Mouse (Mus musculus) embryonic facial prominence, embryonic 10.5 days (tissue): Measurements from ENCODE around the gene Hamp. TPM values are rescaled to one million over a fixed set of nuclear protein-coding genes. Genes with fewer than 3 reads are reported as not detected.

Source experiments
- DNase-seq: peaks from one replicate; pipeline ENCODE4 v3.0.0-alpha.2; 2017; ENCODE audit warnings: low spot score
- H3K27ac ChIP-seq: fragments of 300-500 bp; sonication (generic); replicated peaks from 2 replicates; pipeline ENCODE4 v1.5.1; 2016; ENCODE audit warnings: mild to moderate bottlenecking
- H3K27me3 ChIP-seq: fragments of 300-500 bp; sonication (generic); replicated peaks from 2 replicates; pipeline ENCODE4 v1.6.1; 2016; ENCODE audit warnings: low read depth, mild to moderate bottlenecking; ENCODE audit not compliant: poor library complexity, severe bottlenecking
- H3K36me3 ChIP-seq: fragments of 300-500 bp; sonication (generic); replicated peaks from 2 replicates; pipeline ENCODE4 v1.6.1; 2016; ENCODE audit warnings: mild to moderate bottlenecking, moderate library complexity
- H3K4me1 ChIP-seq: fragments of 300-500 bp; sonication (generic); 2 replicates; pipeline ENCODE4 v1.6.1; 2016
- H3K4me3 ChIP-seq: fragments of 300-500 bp; sonication (generic); 2 replicates; pipeline ENCODE4 v1.5.1; 2016; ENCODE audit warnings: mild to moderate bottlenecking, moderate library complexity
- H3K9me3 ChIP-seq: fragments of 300-500 bp; sonication (generic); 2 replicates; pipeline ENCODE4 v1.6.1; 2016; ENCODE audit warnings: mild to moderate bottlenecking
- WGBS: fragments of 180-500 bp; shearing (Covaris S2); methylation state at CpG from one replicate; pipeline ENCODE4 v1.1.7; 2016; 5-methylcytosine and 5-hydroxymethylcytosine counted together
- polyA plus RNA-seq: library from polyadenylated mRNA; unstranded; fragments of >200 nt; fragmentation: Nextera tagmentation; extraction: Ambion mirVana; gene quantifications from 2 replicates; pipeline ENCODE4 v1.2.1, GENCODE M21; 2016

Hamp gene
- polyA plus RNA-seq, 1 experiment from 2014 or later, result not detected

- H3K36me3 ChIP-seq, result no peaks in the 10 kb centered on the region
- no peak overlapping the region for H3K4me3 ChIP-seq
- no peak for DNase-seq
- no peak overlapping the region for H3K27ac ChIP-seq
- 67% methylated on average over 3 of the region's 3 CpGs for WGBS
- H3K9me3 ChIP-seq, result no peaks in the 10 kb centered on the region
- H3K4me1 ChIP-seq, result peaks cover 9% of the 10 kb centered on the region
- no peaks in the 10 kb centered on the region for H3K27me3 ChIP-seq
Observed at GRCm38 (mm10) chr7:30920217-30920616, 23.6 kb downstream of the Hamp start.

GRCm38 (mm10) chr7:30917219-30917618 is 26.6 kb downstream of the Hamp start:
- no peaks in the 10 kb centered on the region for H3K36me3 ChIP-seq
- no peak for DNase-seq
- no peak overlapping the region for H3K4me3 ChIP-seq
- no peaks in the 10 kb centered on the region for H3K27me3 ChIP-seq
- 58% methylated on average over 4 of the region's 4 CpGs for WGBS
- peaks cover 15% of the 10 kb centered on the region for H3K4me1 ChIP-seq
- H3K9me3 ChIP-seq, result no peaks in the 10 kb centered on the region
- no peak overlapping the region for H3K27ac ChIP-seq

- Histone ChIP-seq H3K27ac (no peak overlapping the region), H3K4me3 (no peak overlapping the region), H3K36me3 (no peaks in the 10 kb centered on the region), H3K9me3 (no peaks in the 10 kb centered on the region), H3K4me1 (peaks cover 15% of the 10 kb centered on the region), H3K27me3 (no peaks in the 10 kb centered on the region)
- DNase-seq, result no peak
- WGBS, result 24% methylated on average over 6 of the region's 6 CpGs
Observed at GRCm38 (mm10) chr7:30916713-30917112, 27.1 kb downstream of the Hamp start.

DNA sequence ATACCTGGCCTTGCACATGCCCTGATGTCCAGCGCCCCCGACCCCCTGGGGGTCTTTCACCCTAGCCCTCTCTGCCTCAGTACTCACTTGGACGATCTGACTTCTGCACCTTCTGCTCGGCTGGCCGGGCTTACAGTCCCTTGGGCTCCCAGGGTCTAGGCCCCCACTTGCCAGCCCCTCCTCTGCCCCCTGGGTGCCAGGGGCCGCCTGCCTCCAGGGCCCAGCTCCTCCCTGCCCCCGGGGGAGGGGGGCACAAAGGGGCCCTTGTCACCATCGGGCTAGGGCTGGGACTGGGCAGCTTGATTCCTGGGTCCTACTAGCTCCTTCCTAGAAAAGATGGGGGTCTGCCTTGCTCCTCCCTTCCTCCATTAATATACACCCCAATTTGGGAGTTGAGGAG is 29.1 kb downstream of the Hamp start, which contains the start of gene Mag:
Gene Mag (minus strand): TSS at position 142 of the 400 bp plus-strand sequence.
- H3K4me1 ChIP-seq, result peaks cover 15% of the 10 kb centered on the region
- H3K36me3 ChIP-seq, result no peaks in the 10 kb centered on the region
- no peak within 1 kb of the TSS for H3K4me3 ChIP-seq
- WGBS, result 74% methylated on average over 8 of the region's 8 CpGs
- no peak for DNase-seq
- no peak within 1 kb of the TSS for H3K27ac ChIP-seq
- H3K27me3 ChIP-seq, result no peaks in the 10 kb centered on the region
- no peaks in the 10 kb centered on the region for H3K9me3 ChIP-seq

- peaks cover 21% of the 10 kb centered on the region for H3K4me1 ChIP-seq
- WGBS, result 81% methylated on average over 6 of the region's 6 CpGs
- peaks cover 9% of the 10 kb centered on the region for H3K27me3 ChIP-seq
- no peaks in the 10 kb centered on the region for H3K36me3 ChIP-seq
- no peaks in the 10 kb centered on the region for H3K9me3 ChIP-seq
- no peak overlapping the region for H3K4me3 ChIP-seq
- no peak for DNase-seq
- no peak overlapping the region for H3K27ac ChIP-seq
Observed at GRCm38 (mm10) chr7:30909773-30910172, 34.1 kb downstream of the Hamp start.

DNA sequence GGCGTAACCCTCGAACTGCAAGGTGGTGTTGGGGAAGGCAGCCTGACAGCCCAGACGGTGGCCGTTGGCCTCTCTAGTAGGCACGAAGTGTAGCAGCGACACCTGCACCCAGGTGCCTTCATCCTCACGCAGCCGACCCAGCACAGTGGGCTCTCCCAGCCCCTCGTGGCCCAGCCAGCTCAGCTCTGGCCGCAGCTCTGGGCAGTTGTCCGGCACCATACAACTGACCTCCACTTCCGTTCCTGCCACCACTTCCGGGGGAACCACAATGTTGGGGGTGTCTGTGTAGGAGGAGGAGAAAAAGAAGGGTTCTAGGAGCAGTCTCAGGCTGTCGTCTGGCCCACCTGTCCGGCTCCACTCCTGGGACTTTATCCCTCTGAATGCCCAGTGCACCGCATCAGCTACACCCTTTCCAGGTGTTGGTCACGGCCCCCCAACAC is 34.8 kb downstream of the Hamp start:
- H3K4me1 ChIP-seq, result peaks cover 21% of the 10 kb centered on the region
- H3K4me3 ChIP-seq, result peak overlapping the region; percentile 53
- H3K27ac ChIP-seq, result no peak overlapping the region
- no peak for DNase-seq
- no peaks in the 10 kb centered on the region for H3K36me3 ChIP-seq
- peaks cover 9% of the 10 kb centered on the region for H3K27me3 ChIP-seq
- H3K9me3 ChIP-seq, result no peaks in the 10 kb centered on the region
- WGBS, result 28% methylated on average over 17 of the region's 17 CpGs

DNA sequence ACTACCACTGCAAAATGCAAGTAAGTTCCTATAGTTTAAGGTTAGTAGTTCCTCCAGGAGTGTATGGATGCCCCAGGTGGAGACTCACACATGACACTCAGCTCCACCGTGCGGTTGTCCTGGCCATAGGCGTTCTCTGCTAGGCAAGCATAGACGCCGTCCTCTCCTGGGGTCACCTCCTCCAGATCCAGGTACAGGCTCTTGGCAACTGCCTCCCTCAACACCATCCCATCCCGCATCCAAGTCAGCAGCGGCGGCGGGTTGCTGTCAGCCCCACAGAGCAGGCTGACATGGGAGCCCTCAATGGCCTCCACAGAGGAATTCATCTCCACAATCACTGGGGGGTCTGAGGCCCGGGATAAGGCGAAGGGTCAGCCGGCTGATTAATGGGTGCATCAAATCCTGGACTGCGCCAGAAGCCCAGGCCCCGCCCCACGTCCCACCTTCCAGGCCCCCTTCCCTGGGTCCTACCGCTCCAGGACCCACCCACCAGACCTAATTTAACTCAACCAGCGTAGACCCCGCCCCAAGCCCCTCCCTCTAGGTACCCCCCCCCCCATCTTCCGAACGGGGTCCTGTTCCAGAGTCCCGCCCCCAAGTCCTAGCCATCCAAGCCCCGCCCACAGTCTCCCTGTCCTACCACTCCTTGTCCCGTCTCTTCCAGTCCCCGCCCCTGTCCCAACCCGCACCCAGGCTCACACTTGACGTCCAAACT is 35.4 kb downstream of the Hamp start:
- peak overlapping the region; percentile 53 for H3K4me3 ChIP-seq
- no peak overlapping the region for H3K27ac ChIP-seq
- no peaks in the 10 kb centered on the region for H3K9me3 ChIP-seq
- 1% methylated on average over 25 of the region's 26 CpGs for WGBS
- DNase-seq, result peak; percentile 83
- peaks cover 9% of the 10 kb centered on the region for H3K27me3 ChIP-seq
- H3K4me1 ChIP-seq, result peaks cover 21% of the 10 kb centered on the region
- H3K36me3 ChIP-seq, result no peaks in the 10 kb centered on the region

GRCm38 (mm10) chr7:30904042-30904441 is 39.8 kb downstream of the Hamp start:
- no peak overlapping the region for H3K4me3 ChIP-seq
- H3K27ac ChIP-seq, result no peak overlapping the region
- H3K4me1 ChIP-seq, result peaks cover 17% of the 10 kb centered on the region
- no peaks in the 10 kb centered on the region for H3K36me3 ChIP-seq
- DNase-seq, result no peak
- no peaks in the 10 kb centered on the region for H3K9me3 ChIP-seq
- H3K27me3 ChIP-seq, result peaks cover 8% of the 10 kb centered on the region
- 60% methylated on average over 4 of the region's 4 CpGs for WGBS

- Histone ChIP-seq H3K27me3 (no peaks in the 10 kb centered on the region), H3K4me3 (no peak overlapping the region), H3K9me3 (no peaks in the 10 kb centered on the region), H3K36me3 (no peaks in the 10 kb centered on the region), H3K4me1 (peaks cover 17% of the 10 kb centered on the region), H3K27ac (no peak overlapping the region)
- WGBS, result 89% methylated on average over 3 of the region's 3 CpGs
- DNase-seq, result no peak
Observed at GRCm38 (mm10) chr7:30895217-30895616, 48.6 kb downstream of the Hamp start.

DNA sequence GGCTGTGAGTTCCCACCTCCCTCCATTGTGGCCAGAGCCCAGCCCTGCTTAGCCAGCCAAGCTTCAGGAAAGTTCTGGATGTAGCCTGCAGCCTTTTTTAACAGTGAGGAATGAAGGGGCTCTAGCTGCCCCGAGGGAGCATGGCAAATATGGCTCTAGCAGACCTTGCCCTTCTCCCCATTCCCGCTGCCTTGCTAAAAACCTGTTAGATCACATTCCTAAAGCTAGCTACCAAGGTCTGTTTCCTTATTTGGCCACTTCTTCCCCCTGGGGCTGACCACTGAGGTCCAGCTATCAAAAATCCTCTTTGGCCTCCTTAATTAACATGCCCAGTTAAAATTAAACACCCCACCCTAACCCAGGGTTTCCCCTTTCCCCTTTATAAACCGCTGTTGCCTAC is 51.3 kb downstream of the Hamp start:
- H3K4me3 ChIP-seq, result no peak overlapping the region
- no peaks in the 10 kb centered on the region for H3K9me3 ChIP-seq
- H3K27ac ChIP-seq, result peak overlapping the region; percentile 63
- H3K36me3 ChIP-seq, result no peaks in the 10 kb centered on the region
- H3K4me1 ChIP-seq, result peaks cover 11% of the 10 kb centered on the region
- 60% methylated on average over 3 of the region's 3 CpGs for WGBS
- H3K27me3 ChIP-seq, result no peaks in the 10 kb centered on the region
- peak; percentile 32 for DNase-seq

Other genes starting within 250 kb of the Hamp start
- not detected in 2 replicates for gene 2200002J24Rik, start 245.1 kb downstream of the Hamp start, polyA plus RNA-seq
- 0.53 and 0.77 TPM in 2 replicates for gene Atp4a, start 231.8 kb downstream of the Hamp start, polyA plus RNA-seq
- 147 and 151 TPM in 2 replicates for gene Tmem147, start 214.5 kb downstream of the Hamp start, polyA plus RNA-seq
- 0.36 and 0.59 TPM in 2 replicates for gene Gapdhs, start 200.4 kb downstream of the Hamp start, polyA plus RNA-seq
- gene Sbsn, start 192.6 kb downstream of the Hamp start, polyA plus RNA-seq, result 0.68 and 1.0 TPM in 2 replicates
- gene Dmkn, start 180.3 kb downstream of the Hamp start, polyA plus RNA-seq, result not detected in 2 replicates
- not detected in 2 replicates for gene Krtdap, start 156.1 kb downstream of the Hamp start, polyA plus RNA-seq
- gene Ffar2, start 120.3 kb downstream of the Hamp start, polyA plus RNA-seq, result not detected in 2 replicates
- gene Ffar3, start 87.9 kb downstream of the Hamp start, polyA plus RNA-seq, result not detected in 2 replicates
- gene Ffar1, start 82.5 kb downstream of the Hamp start, polyA plus RNA-seq, result 0.05 TPM in 1 of 2 replicates, not detected in the other
- gene Cd22, start 63.7 kb downstream of the Hamp start, polyA plus RNA-seq, result 0.08 and 0.27 TPM in 2 replicates
- gene Mag, start 29.2 kb downstream of the Hamp start, polyA plus RNA-seq, result 0.32 and 0.39 TPM in 2 replicates
- not detected in 2 replicates for gene Hamp2, start 19.4 kb downstream of the Hamp start, polyA plus RNA-seq
- 25.1 and 29.6 TPM in 2 replicates for gene Usf2, start 12.8 kb upstream of the Hamp start, polyA plus RNA-seq
- gene Lsr, start 29.4 kb upstream of the Hamp start, polyA plus RNA-seq, result 33.1 and 33.4 TPM in 2 replicates
- gene Fam187b, start 29.8 kb upstream of the Hamp start, polyA plus RNA-seq, result 2.9 and 3.3 TPM in 2 replicates
- 9.1 and 9.5 TPM in 2 replicates for gene Fxyd5, start 98.4 kb upstream of the Hamp start, polyA plus RNA-seq
- 0.55 and 3.1 TPM in 2 replicates for gene Fxyd7, start 107.4 kb upstream of the Hamp start, polyA plus RNA-seq
- gene Fxyd1, start 113.2 kb upstream of the Hamp start, polyA plus RNA-seq, result 9.8 and 12.2 TPM in 2 replicates
- 2.5 and 2.8 TPM in 2 replicates for gene Lgi4, start 115.3 kb upstream of the Hamp start, polyA plus RNA-seq
- gene Fxyd3, start 132.7 kb upstream of the Hamp start, polyA plus RNA-seq, result 7.5 and 8.8 TPM in 2 replicates
- 4.0 and 4.3 TPM in 2 replicates for gene Hpn, start 171.3 kb upstream of the Hamp start, polyA plus RNA-seq
- 1.2 and 1.3 TPM in 2 replicates for gene Scn1b, start 183.0 kb upstream of the Hamp start, polyA plus RNA-seq
- 96.1 and 102 TPM in 2 replicates for gene Gramd1a, start 211.9 kb upstream of the Hamp start, polyA plus RNA-seq